37 mouse cellular contexts compared by ENCODE assay signal in genomic region chr1:90901681-90902208, GRCm38 (mm10). TPM values are rescaled to one million over a fixed set of nuclear protein-coding genes. Genes with fewer than 3 reads are reported as not detected.
DNase-seq lines count a peak whose midpoint lies in the region; ATAC-seq and TF ChIP-seq lines count a peak whose summit lies in the region.
"Had no signal": no experiment of that assay in that cellular context is flagged by ENCODE, and none has a peak within 500 bp of the region (broad histone marks: within the 10 kb centered on the region; RNA-seq: fewer than 3 reads in every experiment).

No protein-coding gene starts in this region.

- no peak for ATAC-seq in forebrain, embryonic 11.5 days (replicated peaks; ENCODE audit: low FRiP score)
- ATAC-seq in forebrain, embryonic 14.5 days = no peak
- ATAC-seq in intestine, embryonic 15.5 days = no peak
- no peak for ATAC-seq in intestine, postnatal 0 days
- ATAC-seq: forebrain, embryonic 13.5 days; forebrain, postnatal 0 days; hindbrain, embryonic 16.5 days had no signal

- H3K36me3 ChIP-seq in forebrain, embryonic 11.5 days (ENCODE audit: control insufficient read depth, insufficient read depth, low read length) = no peaks in the 10 kb centered on the region
- no peaks in the 10 kb centered on the region for H3K36me3 ChIP-seq in forebrain, embryonic 14.5 days (ENCODE audit: control insufficient read depth, insufficient read depth, low read length)
- H3K36me3 ChIP-seq in heart, embryonic 10.5 days = no peaks in the 10 kb centered on the region
- no peaks in the 10 kb centered on the region for H3K36me3 ChIP-seq in heart, adult 2 months (ENCODE audit: control insufficient read depth, insufficient read depth, low read length)
- H3K36me3 ChIP-seq in intestine, embryonic 15.5 days = no peaks in the 10 kb centered on the region
- no peaks in the 10 kb centered on the region for H3K36me3 ChIP-seq in intestine, postnatal 0 days (ENCODE audit: control insufficient read depth, insufficient read depth)
- H3K36me3 ChIP-seq: embryonic facial prominence, embryonic 10.5 days; embryonic facial prominence, embryonic 13.5 days; kidney, embryonic 15.5 days had no signal

- no peak for TF ChIP-seq CTCF in heart, adult 2 months (IDR thresholded peaks at IDR 0.05)
- TF ChIP-seq CTCF in intestine, postnatal 0 days (IDR thresholded peaks at IDR 0.05; ENCODE audit: low read depth) = no peak

- peak; percentile 24 for DNase-seq in forebrain, embryonic 11.5 days (ENCODE audit: low spot score)
- no peak for DNase-seq in forebrain, embryonic 14.5 days (ENCODE audit: low spot score)
- DNase-seq in heart, embryonic 10.5 days (ENCODE audit: low spot score) = peak; percentile 63
- DNase-seq in heart, adult 2 months = no peak
- DNase-seq in ZHBTc4 (ENCODE audit: low read depth, low spot score) (peak; percentile 53), adipocyte (ENCODE audit: low spot score) (no peak)
- DNase-seq: adrenal gland, adult 2 months; adrenal gland, postnatal 14 days; cerebellum, adult 11 months; cerebellum, adult 8-10 months; cerebellum, postnatal 10 days; cerebellum, postnatal 36 days; embryo, embryonic 11 days; forebrain, postnatal 0 days; gastrocnemius, postnatal 10 days; gastrocnemius, postnatal 36 days; kidney, adult 11 months; kidney, adult 8-10 months had no signal

- no peaks in the 10 kb centered on the region for H3K79me2 ChIP-seq in heart, adult 2 months (replicated peaks; ENCODE audit: control insufficient read depth, insufficient read depth, low read length)

- no peak for TF ChIP-seq POLR2A in heart, adult 2 months (IDR thresholded peaks at IDR 0.05; ENCODE audit: insufficient read depth, low read depth, low read length)

- intact Hi-C loops in heart, adult 2 months (cut with DNase I) = no loop called here

- 88% methylated on average over 6 of the region's 6 CpGs for WGBS in forebrain, embryonic 11.5 days
- WGBS in forebrain, embryonic 14.5 days = 81% methylated on average over 6 of the region's 6 CpGs
- 72% methylated on average over 6 of the region's 6 CpGs for WGBS in heart, embryonic 10.5 days
- WGBS in heart, adult 2 months = 64% methylated on average over 6 of the region's 6 CpGs
- WGBS in intestine, embryonic 15.5 days = 91% methylated on average over 6 of the region's 6 CpGs
- WGBS in intestine, postnatal 0 days = 80% methylated on average over 6 of the region's 6 CpGs

- no peaks in the 10 kb centered on the region for H3K9me3 ChIP-seq in forebrain, embryonic 11.5 days (ENCODE audit: control insufficient read depth, low read length)
- H3K9me3 ChIP-seq in forebrain, embryonic 14.5 days (replicated peaks; ENCODE audit: control insufficient read depth, low read length) = no peaks in the 10 kb centered on the region
- H3K9me3 ChIP-seq in heart, embryonic 10.5 days = no peaks in the 10 kb centered on the region
- H3K9me3 ChIP-seq in intestine, embryonic 15.5 days = no peaks in the 10 kb centered on the region
- no peaks in the 10 kb centered on the region for H3K9me3 ChIP-seq in intestine, postnatal 0 days (ENCODE audit: control insufficient read depth)
- H3K9me3 ChIP-seq: embryonic facial prominence, embryonic 10.5 days; embryonic facial prominence, embryonic 13.5 days; forebrain, embryonic 13.5 days; kidney, embryonic 15.5 days had no signal

- H3K9ac ChIP-seq in forebrain, embryonic 11.5 days (ENCODE audit: low read length) = no peak overlapping the region
- H3K9ac ChIP-seq in forebrain, embryonic 14.5 days (ENCODE audit: low read length) = no peak overlapping the region
- no peak overlapping the region for H3K9ac ChIP-seq in heart, adult 2 months (ENCODE audit: low read depth, low read length)
- H3K9ac ChIP-seq in intestine, embryonic 15.5 days = no peak overlapping the region
- H3K9ac ChIP-seq in intestine, postnatal 0 days (ENCODE audit: low read depth, low read length) = no peak overlapping the region
- H3K9ac ChIP-seq: embryonic facial prominence, embryonic 13.5 days; forebrain, embryonic 13.5 days; forebrain, postnatal 0 days; kidney, embryonic 15.5 days had no signal

- no peaks in the 10 kb centered on the region for H3K27me3 ChIP-seq in forebrain, embryonic 11.5 days (ENCODE audit: control insufficient read depth, insufficient read depth, low read length)
- no peaks in the 10 kb centered on the region for H3K27me3 ChIP-seq in forebrain, embryonic 14.5 days (replicated peaks; ENCODE audit: control insufficient read depth, insufficient read depth, low read length)
- peaks cover 12% of the 10 kb centered on the region; the same call in 1 of the 2 replicates for H3K27me3 ChIP-seq in heart, embryonic 10.5 days (ENCODE audit: insufficient read depth, poor library complexity, severe bottlenecking)
- H3K27me3 ChIP-seq in heart, adult 2 months (ENCODE audit: control insufficient read depth, insufficient read depth, low read length) = no peaks in the 10 kb centered on the region
- no peaks in the 10 kb centered on the region for H3K27me3 ChIP-seq in intestine, embryonic 15.5 days (replicated peaks)
- H3K27me3 ChIP-seq in intestine, postnatal 0 days (replicated peaks; ENCODE audit: control insufficient read depth, insufficient read depth, low read length) = no peaks in the 10 kb centered on the region
- H3K27me3 ChIP-seq: embryonic facial prominence, embryonic 13.5 days; forebrain, embryonic 13.5 days; kidney, embryonic 15.5 days had no signal

- no peak overlapping the region for H3K4me2 ChIP-seq in forebrain, embryonic 11.5 days (ENCODE audit: low read depth, low read length, severe bottlenecking)
- H3K4me2 ChIP-seq in forebrain, embryonic 14.5 days (ENCODE audit: low read length) = no peak overlapping the region
- H3K4me2 ChIP-seq in intestine, embryonic 15.5 days (replicated peaks) = no peak overlapping the region
- H3K4me2 ChIP-seq in intestine, postnatal 0 days (replicated peaks; ENCODE audit: low read depth) = no peak overlapping the region
- H3K4me2 ChIP-seq: embryonic facial prominence, embryonic 13.5 days; forebrain, embryonic 13.5 days; heart, embryonic 11.5 days; kidney, embryonic 15.5 days had no signal

- no peak for TF ChIP-seq EP300 in heart, adult 2 months (IDR thresholded peaks at IDR 0.05; ENCODE audit: insufficient read depth, low read depth, low read length)

- H3K27ac ChIP-seq in forebrain, embryonic 11.5 days (ENCODE audit: low read depth, low read length) = no peak overlapping the region
- H3K27ac ChIP-seq in forebrain, embryonic 14.5 days (ENCODE audit: low read depth, low read length) = no peak overlapping the region
- no peak overlapping the region for H3K27ac ChIP-seq in heart, embryonic 10.5 days
- no peak overlapping the region for H3K27ac ChIP-seq in heart, adult 2 months
- H3K27ac ChIP-seq in intestine, embryonic 15.5 days = 0 out of 2 replicates have a peak overlapping the region, but pooled peaks have one; percentile 19
- H3K27ac ChIP-seq in intestine, postnatal 0 days (ENCODE audit: low read depth, low read length) = no peak overlapping the region
- H3K27ac ChIP-seq: embryonic facial prominence, embryonic 10.5 days; embryonic facial prominence, embryonic 13.5 days; forebrain, embryonic 13.5 days; kidney, embryonic 15.5 days had no signal

- no peak overlapping the region for H3K4me3 ChIP-seq in forebrain, embryonic 11.5 days (ENCODE audit: low read depth, low read length)
- no peak overlapping the region for H3K4me3 ChIP-seq in forebrain, embryonic 14.5 days (ENCODE audit: low read depth, low read length)
- H3K4me3 ChIP-seq in heart, embryonic 10.5 days = no peak overlapping the region
- H3K4me3 ChIP-seq in heart, adult 2 months = no peak overlapping the region
- no peak overlapping the region for H3K4me3 ChIP-seq in intestine, embryonic 15.5 days (replicated peaks)
- H3K4me3 ChIP-seq in intestine, postnatal 0 days (ENCODE audit: low read depth, low read length) = no peak overlapping the region
- H3K4me3 ChIP-seq: embryonic facial prominence, embryonic 10.5 days; embryonic facial prominence, embryonic 13.5 days; erythroblast, embryonic 14.5 days; forebrain, embryonic 13.5 days; kidney, embryonic 15.5 days had no signal

- H3K4me1 ChIP-seq in forebrain, embryonic 11.5 days (replicated peaks; ENCODE audit: control insufficient read depth, insufficient read depth, low read length) = 0 out of 2 replicates have a peak, but pooled peaks cover under 1% of the 10 kb centered on the region
- no peaks in the 10 kb centered on the region for H3K4me1 ChIP-seq in forebrain, embryonic 14.5 days (ENCODE audit: control insufficient read depth, insufficient read depth, low read length)
- peaks cover 17% of the 10 kb centered on the region for H3K4me1 ChIP-seq in heart, embryonic 10.5 days
- peaks cover 3% of the 10 kb centered on the region for H3K4me1 ChIP-seq in heart, adult 2 months (ENCODE audit: control insufficient read depth, insufficient read depth, low read length)
- peaks cover 20% of the 10 kb centered on the region for H3K4me1 ChIP-seq in intestine, embryonic 15.5 days (replicated peaks)
- no peaks in the 10 kb centered on the region for H3K4me1 ChIP-seq in intestine, postnatal 0 days (replicated peaks; ENCODE audit: control insufficient read depth, insufficient read depth, low read length)
- H3K4me1 ChIP-seq: forebrain, embryonic 13.5 days had no signal

RNA-seq across cellular contexts. Expression of gene Mlph, which starts 13.1 kb away (rescaled TPM):
- 0.13 and 0.23 TPM in 2 replicates for polyA plus RNA-seq in forebrain, embryonic 11.5 days (2014; fragmentation: Nextera tagmentation; extraction: Ambion mirVana)
- 0.05 and 0.38 TPM in 2 replicates for polyA plus RNA-seq in forebrain, embryonic 14.5 days (2014; fragmentation: Nextera tagmentation; extraction: Ambion mirVana)
- 0.26 and 0.53 TPM in 2 replicates for polyA plus RNA-seq in heart, embryonic 10.5 days (2016; fragmentation: Nextera tagmentation; extraction: Ambion mirVana)
- 1 to 10 TPM in 1 of 2 experiments, under 1 TPM in 1; 0.73 to 1.1 TPM for total RNA-seq in heart, adult 2 months (2021)
- polyA plus RNA-seq in heart, adult 2 months (2012; rRNA removed) = 0.44 and 0.72 TPM in 2 replicates
- polyA plus RNA-seq in intestine, embryonic 15.5 days (2015; fragmentation: Nextera tagmentation; extraction: Ambion mirVana) = 0.85 and 1.6 TPM in 2 replicates
- polyA plus RNA-seq in intestine, postnatal 0 days (2015; fragmentation: Nextera tagmentation; extraction: Ambion mirVana) = 3.0 and 3.4 TPM in 2 replicates
- total RNA-seq: CH12.LX; granulocyte monocyte progenitor cell, adult 5-6 weeks; MEL had no signal
- polyA plus RNA-seq: erythroblast, embryonic 14.5 days had no signal

RNA-seq across cellular contexts. Expression of gene Prlh, which starts 51.2 kb away (rescaled TPM):
- polyA plus RNA-seq in forebrain, embryonic 11.5 days (2014; fragmentation: Nextera tagmentation; extraction: Ambion mirVana) = not detected in 2 replicates
- polyA plus RNA-seq in forebrain, embryonic 14.5 days (2014; fragmentation: Nextera tagmentation; extraction: Ambion mirVana) = not detected in 2 replicates
- not detected in 2 replicates for polyA plus RNA-seq in heart, embryonic 10.5 days (2016; fragmentation: Nextera tagmentation; extraction: Ambion mirVana)
- total RNA-seq in heart, adult 2 months (2021) = not detected
- polyA plus RNA-seq in heart, adult 2 months (2012; rRNA removed) = not detected in 2 replicates
- polyA plus RNA-seq in intestine, embryonic 15.5 days (2015; fragmentation: Nextera tagmentation; extraction: Ambion mirVana) = not detected in 2 replicates
- not detected in 2 replicates for polyA plus RNA-seq in intestine, postnatal 0 days (2015; fragmentation: Nextera tagmentation; extraction: Ambion mirVana)
- total RNA-seq: adrenal gland, adult 2 months; adrenal gland, postnatal 14 days; adrenal gland, postnatal 4 days; CH12.LX; forebrain, postnatal 0 days; gastrocnemius, postnatal 10 days; gastrocnemius, postnatal 36 days; granulocyte monocyte progenitor cell, adult 5-6 weeks; heart, postnatal 25 days; hematopoietic stem cell, adult 5-6 weeks; MEL had no signal
- polyA plus RNA-seq: adrenal gland, adult 2 months; cortical plate, adult 2 months; embryonic facial prominence, embryonic 10.5 days; embryonic facial prominence, embryonic 13.5 days; forebrain, embryonic 13.5 days; forebrain, postnatal 0 days; frontal cortex, adult 2 months; heart, embryonic 11.5 days; heart, embryonic 14.5 days; heart, postnatal 0 days; hindbrain, embryonic 16.5 days; kidney, embryonic 15.5 days had no signal

RNA-seq across cellular contexts. Expression of gene Col6a3, which starts 58.0 kb away (rescaled TPM):
- 6.3 and 7.6 TPM in 2 replicates for polyA plus RNA-seq in forebrain, embryonic 11.5 days (2014; fragmentation: Nextera tagmentation; extraction: Ambion mirVana)
- polyA plus RNA-seq in forebrain, embryonic 14.5 days (2014; fragmentation: Nextera tagmentation; extraction: Ambion mirVana) = 2.9 and 5.5 TPM in 2 replicates
- polyA plus RNA-seq in heart, embryonic 10.5 days (2016; fragmentation: Nextera tagmentation; extraction: Ambion mirVana) = 1.6 and 4.6 TPM in 2 replicates
- 10 to 100 TPM; 15.8 to 35.9 TPM for total RNA-seq in heart, adult 2 months (2021)
- polyA plus RNA-seq in heart, adult 2 months (2012; rRNA removed) = 16.8 and 22.2 TPM in 2 replicates
- 73.2 and 74.5 TPM in 2 replicates for polyA plus RNA-seq in intestine, embryonic 15.5 days (2015; fragmentation: Nextera tagmentation; extraction: Ambion mirVana)
- 31.5 and 33.3 TPM in 2 replicates for polyA plus RNA-seq in intestine, postnatal 0 days (2015; fragmentation: Nextera tagmentation; extraction: Ambion mirVana)
- total RNA-seq: granulocyte monocyte progenitor cell, adult 5-6 weeks; hematopoietic stem cell, adult 5-6 weeks; MEL had no signal

Comparison
In these comparisons a context has a peak if more than half of its experiments do, and no peak if none do; other contexts are left out.
1. DNase-seq: peak in forebrain, embryonic 11.5 days (single experiment), heart, embryonic 10.5 days (single experiment) and ZHBTc4 (single experiment); none in forebrain, embryonic 14.5 days (single experiment), heart, adult 2 months (0 of 2) and adipocyte (single experiment).